Mouse (Mus musculus): Measurements from ENCODE around the gene Twistnb. TPM values are rescaled to one million over a fixed set of nuclear protein-coding genes. Genes with fewer than 3 reads are reported as not detected.

The Twistnb gene
- total RNA-seq (2021): 10 to 100 TPM; 14.0 to 15.6 TPM
- long read RNA-seq, experiment 1, full-length matches to known transcripts: 13 of 16 reads
- long read RNA-seq, experiment 1, partial matches to known transcripts: 0 of 16 reads
- long read RNA-seq, experiment 1, other reads (novel, unspliced or antisense): 3 of 16 reads
- long read RNA-seq, experiment 2, full-length matches to known transcripts: 13 of 16 reads
- long read RNA-seq, experiment 2, partial matches to known transcripts: 0 of 16 reads
- long read RNA-seq, experiment 2, other reads (novel, unspliced or antisense): 3 of 16 reads

DNA sequence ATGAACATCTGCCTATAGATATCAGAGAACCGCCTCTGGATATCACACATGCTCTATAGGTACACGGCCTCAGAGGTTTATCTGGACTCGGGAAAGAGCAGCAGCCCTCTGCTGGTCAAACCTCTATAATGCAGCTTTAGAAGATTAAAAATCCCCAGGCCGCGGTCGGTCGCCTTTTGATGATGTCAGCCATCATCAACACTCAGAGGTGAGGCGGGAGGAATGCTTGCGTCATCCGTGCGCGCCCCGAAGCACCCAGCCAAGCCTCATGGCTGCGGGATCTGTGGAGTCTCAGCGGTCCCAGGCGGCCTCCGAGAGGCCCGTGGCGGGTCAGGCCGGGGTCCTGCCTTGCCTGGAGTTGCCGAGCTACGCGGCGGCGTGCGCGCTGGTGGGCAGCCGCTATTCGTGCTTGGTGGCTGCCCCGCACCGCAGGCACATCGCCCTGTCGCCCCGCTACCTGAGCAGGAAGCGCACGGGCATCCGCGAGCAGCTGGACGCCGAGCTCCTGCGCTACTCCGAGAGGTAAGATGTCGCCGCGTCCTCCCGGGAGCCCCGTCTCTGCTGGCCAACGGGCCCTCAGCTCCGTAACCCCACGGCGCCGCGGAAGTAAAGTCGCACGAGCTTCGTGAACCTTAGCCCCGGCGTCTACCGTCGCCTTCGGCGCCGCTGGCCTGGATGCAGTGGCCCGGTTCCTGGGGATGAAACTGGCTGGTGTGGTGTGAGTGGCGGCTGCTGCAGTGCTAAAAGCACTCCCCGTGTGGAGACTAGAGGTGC is at the start of gene Twistnb:
Gene Twistnb (plus strand): TSS at position 249 of the 774 bp plus-strand sequence.
- TF ChIP-seq CTCF (IDR thresholded peaks at IDR 0.05): peak; percentile 87
- intact Hi-C loops (cut with DNase I): loop anchor here (2.0 to 5.0 kb wide), 2 partner anchors 402 to 519 kb away; no protein-coding TSS in a partner anchor
- peak within 1 kb of the TSS; percentile 77 for H3K27ac ChIP-seq
- peak; percentile 96 to 97 for DNase-seq (ENCODE audit: extremely low spot score in 1 of 2, low spot score in 2 of 2)
- peak within 1 kb of the TSS; percentile 60 for H3K4me3 ChIP-seq

DNA sequence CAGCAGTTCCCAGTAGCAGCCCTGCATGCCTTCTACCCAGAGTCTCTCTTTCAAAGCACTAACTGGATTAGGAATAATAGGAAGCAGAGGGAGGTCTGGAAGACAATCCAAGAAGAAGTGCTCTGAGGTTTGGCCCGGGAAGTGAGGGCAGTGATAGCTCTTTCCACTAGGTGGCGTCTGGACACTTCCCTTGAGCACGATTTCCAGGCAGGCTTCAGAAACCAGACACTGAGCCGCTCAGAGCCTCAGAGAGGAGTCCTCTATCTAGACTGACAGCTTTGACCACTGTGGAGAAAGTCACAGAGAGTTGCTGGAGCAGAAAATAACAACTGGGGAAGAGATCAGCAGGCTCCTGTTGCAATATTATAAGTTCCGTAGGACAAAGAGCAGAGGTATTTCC is 40.6 kb upstream of the Twistnb start:
- peak; percentile 72 to 79 for DNase-seq (ENCODE audit: extremely low spot score in 1 of 2, low spot score in 2 of 2)
- Histone ChIP-seq H3K4me3 (no peak overlapping the region), H3K27ac (no peak overlapping the region)
- peak; percentile 88 for TF ChIP-seq CTCF (IDR thresholded peaks at IDR 0.05)
- intact Hi-C loops (cut with DNase I): loop anchor here (1.0 to 5.0 kb wide), 2 partner anchors 35 to 1803 kb away; no protein-coding TSS in a partner anchor

- no peak for DNase-seq (ENCODE audit: extremely low spot score in 1 of 2, low spot score in 2 of 2)
- Histone ChIP-seq H3K27ac (no peak overlapping the region), H3K4me3 (no peak overlapping the region)
- intact Hi-C loops (cut with DNase I): no loop called here
- TF ChIP-seq CTCF (IDR thresholded peaks at IDR 0.05): no peak; the same call in none of the 2 replicates
Observed at GRCm38 (mm10) chr12:33390844-33391560, 38.4 kb upstream of the Twistnb start.

- H3K4me3 ChIP-seq: peak within 1 kb of the TSS; percentile 48
- intact Hi-C loops (cut with DNase I): no loop called here
Observed at GRCm38 (mm10) chr12:33394804-33395623, 34.4 kb upstream of the Twistnb start, which contains the start of gene Efcab10. TSS of gene Efcab10 (plus strand) at chr12:33394854.

DNA sequence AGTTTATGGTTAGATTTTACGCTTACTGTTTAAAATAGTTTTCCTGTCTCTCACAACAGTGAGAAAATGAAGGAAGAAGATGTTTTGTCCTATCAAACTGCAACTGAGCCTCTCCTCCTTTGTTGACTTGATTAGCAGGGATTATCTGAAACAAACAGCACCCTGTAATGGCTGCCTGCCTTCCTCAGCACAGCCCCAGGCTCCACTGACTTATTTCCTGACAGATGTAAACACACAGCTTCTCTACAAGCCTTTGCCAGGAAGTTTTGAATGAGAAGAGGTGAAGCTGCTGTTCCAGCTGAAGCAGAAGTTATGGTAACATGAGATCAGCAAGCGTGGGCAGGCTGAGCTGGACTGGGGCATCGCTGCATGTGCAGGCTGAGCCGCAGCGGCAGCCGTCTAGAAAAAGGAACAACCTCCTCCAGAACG is 26.2 kb upstream of the Twistnb start:
- Histone ChIP-seq H3K27ac (no peak overlapping the region), H3K4me3 (no peak overlapping the region)
- intact Hi-C loops (cut with DNase I): no loop called here
- no peak for TF ChIP-seq CTCF (IDR thresholded peaks at IDR 0.05)
- no peak for DNase-seq (ENCODE audit: extremely low spot score in 1 of 2, low spot score in 2 of 2)

More at GRCm38 (mm10) chr12:33394804-33395623, 34.4 kb upstream of the Twistnb start, which contains the start of gene Efcab10:
- H3K27ac ChIP-seq: peak within 1 kb of the TSS; percentile 78
- peak; percentile 55 to 67 for DNase-seq (ENCODE audit: extremely low spot score in 1 of 2, low spot score in 2 of 2)
- no peak; the same call in 1 of the 2 replicates for TF ChIP-seq CTCF (IDR thresholded peaks at IDR 0.05)

DNA sequence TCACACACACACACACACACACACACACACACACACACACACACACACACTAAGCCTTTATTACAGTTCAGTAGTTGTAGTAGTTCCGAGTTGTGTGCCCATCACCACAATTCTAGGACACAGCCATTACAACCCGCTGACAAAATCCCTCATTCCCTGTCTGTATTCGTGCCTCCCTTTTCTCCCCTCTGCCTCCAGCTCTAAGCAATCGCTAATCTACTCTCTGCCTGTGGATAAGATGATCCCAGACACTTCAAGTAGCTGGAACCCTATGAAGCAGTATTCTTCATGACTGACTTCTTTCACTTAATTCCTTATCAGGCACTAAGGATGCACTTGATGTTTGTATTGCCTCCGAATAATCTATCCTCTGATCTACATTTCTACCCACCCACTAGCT is 24.4 kb upstream of the Twistnb start:
- intact Hi-C loops (cut with DNase I): no loop called here
- Histone ChIP-seq H3K27ac (no peak overlapping the region), H3K4me3 (no peak overlapping the region)
- DNase-seq (ENCODE audit: extremely low spot score in 1 of 2, low spot score in 2 of 2): no peak
- no peak for TF ChIP-seq CTCF (IDR thresholded peaks at IDR 0.05)

DNA sequence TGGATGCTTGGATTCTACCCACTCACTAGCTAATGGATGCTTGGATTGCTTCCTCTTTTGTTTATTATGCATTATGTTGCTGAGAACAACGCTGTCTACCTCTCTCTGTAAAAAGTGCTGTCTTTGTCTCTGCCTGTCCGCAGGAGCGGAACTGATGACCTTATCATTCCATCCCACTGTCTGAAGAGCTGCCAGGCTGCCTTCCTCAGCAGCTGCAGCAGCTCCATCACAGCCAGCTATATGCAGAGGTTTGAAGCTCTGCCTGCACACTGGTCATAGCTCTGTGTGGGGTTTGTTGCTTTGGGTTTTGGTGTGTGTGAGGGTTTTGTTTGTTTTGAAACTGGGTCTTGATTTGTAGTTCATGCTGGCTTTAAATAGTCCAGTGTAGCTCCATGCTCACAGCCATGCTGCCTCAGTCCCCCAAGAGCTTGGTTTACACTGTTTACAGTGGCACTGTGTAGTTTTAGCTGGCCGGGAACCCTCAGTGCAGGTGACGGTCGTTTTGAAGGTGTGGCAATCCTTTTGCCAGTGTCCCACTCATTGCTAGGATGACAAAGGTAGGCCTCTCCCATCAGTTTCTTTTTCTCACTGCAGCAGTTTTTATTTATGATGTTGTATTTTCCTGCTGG is 23.9 kb upstream of the Twistnb start:
- intact Hi-C loops (cut with DNase I): no loop called here
- DNase-seq (ENCODE audit: extremely low spot score in 1 of 2, low spot score in 2 of 2): no peak
- TF ChIP-seq CTCF (IDR thresholded peaks at IDR 0.05): no peak

DNA sequence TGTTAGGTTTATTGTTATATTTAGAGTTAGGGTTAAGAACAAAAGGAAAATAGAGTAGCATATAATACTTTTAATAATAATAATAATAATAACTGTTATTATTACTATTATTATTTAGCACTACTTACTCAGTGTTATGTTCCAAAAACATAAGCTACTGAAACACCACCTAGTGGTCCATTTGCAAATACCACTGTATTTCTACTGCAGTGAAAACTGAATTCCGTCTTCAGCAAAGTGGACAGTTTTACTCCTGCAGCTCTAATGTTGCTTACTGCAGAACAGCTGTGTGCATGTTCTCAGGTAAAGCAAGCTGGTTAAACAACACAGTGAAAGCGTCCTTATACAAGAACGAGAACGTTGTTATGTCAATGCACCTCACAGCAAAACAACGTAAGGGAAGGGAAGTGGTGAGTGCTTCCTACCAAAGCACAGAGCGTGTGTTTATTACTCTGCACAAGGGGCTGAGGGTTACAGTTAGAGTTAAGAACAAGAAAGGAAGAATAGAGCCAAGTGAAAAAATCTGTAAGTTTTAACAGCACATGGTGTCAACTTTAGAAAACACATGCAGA is 17.8 kb upstream of the Twistnb start:
- no peak overlapping the region for H3K27ac ChIP-seq
- no peak overlapping the region for H3K4me3 ChIP-seq
- peak; percentile 65 for TF ChIP-seq CTCF (IDR thresholded peaks at IDR 0.05)
- intact Hi-C loops (cut with DNase I): no loop called here
- no peak for DNase-seq (ENCODE audit: extremely low spot score in 1 of 2, low spot score in 2 of 2)

More for the DNA sequence above, 23.9 kb upstream of the Twistnb start:
- Histone ChIP-seq H3K4me3 (no peak overlapping the region), H3K27ac (no peak overlapping the region)

GRCm38 (mm10) chr12:33424329-33424728 is 5.1 kb upstream of the Twistnb start:
- Histone ChIP-seq H3K4me3 (no peak overlapping the region), H3K27ac (no peak overlapping the region)
- intact Hi-C loops (cut with DNase I): loop anchor here (1.0 kb wide), 1 partner anchor 35 kb away; no protein-coding TSS in a partner anchor
- peak; percentile 73 for TF ChIP-seq CTCF (IDR thresholded peaks at IDR 0.05)
- DNase-seq (ENCODE audit: extremely low spot score in 1 of 2, low spot score in 2 of 2): peak; percentile 63 to 74

DNA sequence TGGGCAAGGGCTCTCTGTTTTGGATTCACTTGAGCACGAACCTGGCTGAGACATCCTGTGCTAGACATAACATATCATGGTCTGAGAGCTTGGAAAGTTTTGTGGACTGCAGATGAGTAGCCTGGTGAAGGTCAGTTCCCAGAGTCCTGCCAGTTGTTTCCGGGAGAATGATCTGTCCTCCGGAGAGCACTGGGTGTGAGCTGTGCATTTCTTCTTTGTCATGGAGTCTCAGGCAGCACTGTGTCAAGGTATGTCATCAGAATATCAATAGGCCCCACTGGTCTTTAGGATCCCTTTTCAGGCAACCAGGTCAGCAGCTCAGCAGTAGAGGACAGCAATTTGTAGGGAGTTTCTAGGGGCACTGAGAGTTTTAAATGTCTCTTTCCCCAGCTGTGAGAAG is 2.1 kb upstream of the Twistnb start:
- intact Hi-C loops (cut with DNase I): loop anchor here (5.0 kb wide), 1 partner anchor 400 kb away; no protein-coding TSS in a partner anchor

More for the DNA sequence above, 2.1 kb upstream of the Twistnb start:
- TF ChIP-seq CTCF (IDR thresholded peaks at IDR 0.05): no peak
- no peak overlapping the region for H3K4me3 ChIP-seq
- no peak overlapping the region for H3K27ac ChIP-seq
- DNase-seq (ENCODE audit: extremely low spot score in 1 of 2, low spot score in 2 of 2): no peak
